Mouse (Mus musculus): ENCODE data around the gene Urod.
A peak's percentile ranks its signal among the peaks of the same experiment; 100 is the strongest.

The Urod gene

DNA sequence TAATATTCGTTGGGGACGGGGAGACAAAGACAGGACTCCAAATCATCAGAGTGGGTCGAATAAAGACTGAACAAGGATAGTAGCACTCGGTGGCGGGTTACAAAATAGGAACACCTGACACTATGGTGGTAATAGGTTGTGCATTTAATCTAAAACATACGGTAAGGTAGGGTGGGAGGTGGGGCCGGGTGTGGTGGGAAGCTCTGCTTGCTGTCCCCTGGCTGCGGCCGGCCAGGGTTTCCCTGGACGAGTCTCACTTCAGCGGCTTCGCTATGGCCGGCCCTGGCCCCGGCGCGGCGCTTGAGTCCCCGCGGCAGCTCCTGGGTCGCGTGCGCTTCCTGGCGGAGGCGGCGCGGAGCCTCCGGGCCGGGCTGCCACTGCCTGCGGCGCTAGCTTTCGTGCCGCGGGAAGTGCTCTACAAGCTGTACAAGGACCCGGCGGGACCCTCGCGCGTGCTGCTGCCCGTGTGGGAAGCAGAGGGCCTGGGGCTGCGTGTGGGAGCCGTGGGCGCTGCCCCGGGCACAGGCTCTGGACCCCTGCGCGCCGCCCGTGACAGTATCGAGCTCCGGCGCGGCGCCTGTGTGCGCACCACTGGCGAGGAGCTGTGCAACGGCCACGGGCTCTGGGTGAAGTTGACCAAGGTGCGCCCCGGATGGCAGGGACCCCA is 1.1 kb upstream of the Urod start, which contains the start of gene Hectd3:
TSS of gene Hectd3 (plus strand) at position 187 of the 667 bp plus-strand sequence.
- DNase-seq (ENCODE audit: low spot score in 2 of 2) = no peak

DNA sequence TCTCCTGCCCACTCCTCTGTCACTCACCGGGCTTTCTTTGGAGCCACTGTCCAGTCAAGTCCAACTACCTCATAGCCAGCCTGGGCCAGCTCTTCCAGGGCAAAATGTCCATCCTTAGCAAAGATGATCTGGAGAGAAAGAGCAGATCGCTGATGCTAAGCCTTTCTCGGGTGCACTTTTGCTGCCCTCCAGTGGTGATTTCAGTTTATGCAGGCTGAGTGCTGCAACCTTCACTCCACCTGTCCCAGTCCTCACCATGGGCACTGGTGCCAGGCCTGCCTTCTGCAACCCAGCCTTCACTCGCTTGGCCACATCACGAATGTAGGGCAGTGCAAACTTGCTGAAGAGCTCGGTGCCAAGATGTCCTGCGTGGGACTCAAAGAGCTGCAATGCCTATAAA is 2.8 kb downstream of the Urod start:
- peak; percentile 85 to 86 for DNase-seq (ENCODE audit: low spot score in 2 of 2)

DNA sequence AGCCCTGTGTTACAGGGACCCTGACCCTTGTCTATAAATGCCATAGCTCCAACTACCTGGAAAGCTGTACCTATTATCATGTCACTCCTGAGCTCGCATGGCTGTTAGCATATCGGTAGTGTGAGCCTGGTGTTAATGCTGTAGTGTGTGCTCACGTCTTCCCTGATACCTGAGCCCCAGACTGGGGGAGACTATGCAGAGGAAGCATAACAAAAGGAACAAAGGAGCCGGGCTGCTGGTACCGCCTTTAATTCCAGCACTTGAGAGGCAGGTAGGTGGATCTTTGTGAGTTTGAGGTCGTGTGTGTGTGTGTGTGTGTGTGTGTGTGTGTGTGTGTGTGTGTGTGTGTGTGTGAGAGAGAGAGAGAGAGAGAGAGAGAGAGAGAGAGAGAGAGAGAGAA is 4.5 kb downstream of the Urod start:
- DNase-seq (ENCODE audit: low spot score in 2 of 2) = no peak

DNA sequence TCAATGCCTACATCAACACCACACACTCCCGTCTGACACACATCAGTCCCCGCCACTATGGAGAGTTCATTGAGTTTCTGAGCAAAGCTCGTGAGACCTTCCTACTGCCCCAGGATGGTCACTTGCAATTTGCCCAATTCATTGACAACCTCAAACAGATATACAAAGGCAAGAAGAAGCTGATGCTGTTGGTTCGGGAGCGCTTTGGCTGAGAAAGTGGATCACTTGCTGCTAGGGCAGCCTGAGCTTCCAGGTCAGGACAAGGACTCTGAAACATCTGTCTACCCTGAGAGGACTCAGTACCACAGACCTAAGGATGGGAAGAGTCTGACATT is 7.1 kb downstream of the Urod start:
- DNase-seq (ENCODE audit: low spot score in 2 of 2) = no peak

DNA sequence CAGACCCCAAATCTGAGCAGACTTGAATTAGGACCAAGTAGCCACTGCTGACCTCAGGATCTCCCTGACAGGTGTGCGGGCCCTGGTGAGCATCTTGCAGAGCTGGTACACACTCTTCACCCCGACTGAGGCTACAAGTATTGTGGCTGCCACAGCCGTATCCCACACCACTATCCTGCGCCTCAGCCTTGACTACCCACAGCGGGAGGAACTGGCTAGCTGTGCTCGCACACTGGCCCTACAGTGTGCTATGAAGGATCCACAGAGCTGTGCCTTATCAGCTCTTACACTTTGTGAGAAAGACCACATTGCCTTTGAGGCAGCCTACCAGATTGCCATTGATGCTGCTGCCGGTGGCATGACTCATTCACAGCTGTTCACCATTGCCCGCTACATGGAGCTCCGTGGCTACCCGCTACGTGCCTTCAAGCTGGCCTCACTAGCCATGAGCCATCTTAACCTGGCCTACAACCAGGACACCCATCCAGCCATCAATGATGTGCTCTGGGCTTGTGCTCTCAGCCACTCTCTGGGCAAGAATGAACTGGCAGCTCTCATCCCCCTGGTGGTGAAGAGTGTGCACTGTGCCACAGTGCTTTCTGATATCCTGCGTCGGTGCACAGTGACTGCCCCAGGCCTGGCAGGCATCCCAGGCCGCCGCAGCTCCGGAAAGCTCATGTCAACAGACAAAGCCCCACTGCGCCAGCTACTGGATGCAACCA is 7.7 kb downstream of the Urod start:
- DNase-seq (ENCODE audit: low spot score in 2 of 2) = peak; percentile 50 to 51

DNA sequence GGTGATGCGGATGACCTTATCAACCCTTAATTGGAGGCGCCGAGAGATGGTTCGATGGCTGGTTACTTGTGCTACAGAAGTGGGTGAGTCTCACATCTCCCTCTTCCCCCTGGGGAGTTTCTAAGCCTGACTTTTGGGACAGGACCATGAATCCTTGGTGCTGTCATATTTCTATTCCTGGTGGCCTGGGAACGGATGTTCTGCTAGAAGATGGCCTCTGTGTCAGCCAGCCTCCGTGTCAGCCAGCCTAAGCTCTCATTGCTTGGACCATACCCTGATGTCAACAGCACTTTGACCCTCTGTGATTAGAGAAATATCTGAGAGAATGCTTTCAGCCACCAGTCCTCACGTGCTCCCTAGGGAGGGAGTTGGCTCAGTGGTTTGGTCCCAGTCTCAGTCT is 8.5 kb downstream of the Urod start:
- no peak for DNase-seq (ENCODE audit: low spot score in 2 of 2)

DNA sequence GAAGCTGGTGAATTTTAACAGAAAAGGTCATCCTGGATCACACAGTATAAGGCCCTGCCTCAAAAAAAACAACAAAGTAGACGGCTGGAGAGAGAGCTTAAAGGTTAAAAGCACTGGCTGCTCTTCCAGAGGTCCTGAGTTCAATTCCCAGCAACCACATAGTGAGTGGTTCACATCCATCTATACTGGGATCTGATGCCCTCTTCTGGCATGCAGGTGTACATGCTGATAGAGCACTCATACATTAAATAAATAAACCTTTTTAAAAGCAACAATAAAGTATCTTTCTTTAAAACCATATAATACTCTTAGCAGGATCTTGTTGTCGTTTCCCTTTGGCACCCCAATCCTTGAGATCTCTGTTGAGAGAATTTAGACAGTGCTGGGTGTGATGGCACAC is 17.7 kb downstream of the Urod start:
- DNase-seq (ENCODE audit: low spot score in 2 of 2) = no peak

DNA sequence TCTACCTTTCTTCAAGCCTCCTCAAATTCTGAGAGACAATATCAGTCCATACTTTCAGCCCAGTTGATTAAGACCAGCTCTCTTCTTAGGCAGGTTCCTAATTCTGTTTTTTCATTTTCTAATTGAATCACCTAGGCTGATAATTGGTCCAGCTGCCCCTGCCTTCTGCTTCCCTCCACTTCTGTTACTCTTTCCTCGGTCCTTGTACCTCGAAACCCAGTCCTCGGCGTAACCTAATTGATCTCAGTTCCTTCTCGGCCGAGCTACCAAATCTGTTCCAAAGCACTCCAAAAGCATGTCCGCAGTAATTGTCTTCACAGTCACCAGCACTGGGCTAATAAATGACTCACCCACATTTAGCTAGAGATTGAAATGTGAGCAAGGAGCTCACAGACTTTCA is 39.3 kb downstream of the Urod start:
- no peak for DNase-seq (ENCODE audit: low spot score in 2 of 2)

DNA sequence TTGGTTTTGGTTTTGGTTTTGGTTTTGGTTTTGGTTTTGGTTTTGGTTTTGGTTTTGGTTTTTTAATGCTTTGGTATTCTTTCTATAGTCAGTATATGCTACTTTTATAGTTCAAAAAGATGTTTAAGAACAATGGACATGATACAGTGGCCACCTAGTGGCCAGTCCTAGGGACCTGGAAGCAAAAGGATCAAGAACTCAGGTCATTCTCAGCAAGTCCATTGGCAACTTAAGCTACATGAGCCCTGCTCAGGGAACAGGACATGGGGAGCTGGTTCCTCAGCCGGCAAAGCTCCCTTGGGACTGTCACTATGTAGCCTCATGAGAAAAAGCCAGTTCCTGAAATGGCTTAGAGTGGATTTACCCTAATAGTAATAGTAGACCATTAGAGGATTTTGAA is 42.6 kb downstream of the Urod start:
- no peak for DNase-seq (ENCODE audit: low spot score in 2 of 2)

DNA sequence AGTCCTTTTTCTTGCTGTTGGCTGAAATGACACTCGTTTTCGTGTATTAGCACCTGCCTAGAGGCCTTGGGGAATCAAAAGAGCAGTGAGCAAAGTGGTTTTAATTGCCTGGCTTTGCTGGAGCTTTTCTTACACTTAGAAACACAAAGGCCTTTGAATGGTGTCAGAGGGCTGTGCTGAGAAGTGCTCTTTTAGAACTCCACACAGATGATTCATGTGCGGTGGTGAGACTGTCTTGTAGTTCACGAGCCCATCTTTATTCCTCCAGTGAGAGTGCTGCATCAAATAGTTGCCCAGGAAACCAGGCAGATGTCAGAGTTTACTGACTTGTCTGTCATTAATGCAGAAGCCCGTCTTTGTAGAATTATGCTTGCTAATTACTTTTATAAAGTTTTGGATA is 50.2 kb downstream of the Urod start:
- no peak for DNase-seq (ENCODE audit: low spot score in 2 of 2)

DNA sequence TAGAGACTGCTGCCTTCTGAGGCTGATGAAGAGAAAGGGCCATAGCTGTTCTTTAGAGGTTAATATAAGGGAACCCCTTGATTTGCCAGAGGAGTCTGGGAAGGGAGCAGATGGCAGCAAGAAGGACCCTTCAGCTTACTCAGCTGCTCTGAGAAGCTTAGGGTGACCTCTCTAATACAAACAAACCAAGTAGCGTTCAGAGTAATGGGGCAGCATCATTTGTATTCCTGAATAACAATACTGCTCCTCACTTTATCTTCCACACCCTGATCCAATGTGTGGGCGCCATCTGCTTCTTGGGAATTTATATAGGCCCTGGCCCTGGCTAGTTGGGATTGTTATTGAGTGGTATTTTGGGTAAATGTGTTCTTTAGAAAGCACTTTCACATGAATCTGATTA is 51.5 kb downstream of the Urod start:
- no peak for DNase-seq (ENCODE audit: low spot score in 2 of 2)
